Mouse (Mus musculus) liver, embryonic 16.5 days (tissue): ENCODE measurements at regions not wholly inside any gene's neighbourhood (a gene's known extent, or its start where the extent isn't known, plus 50 kb on each side); places are given as distances from the start of the nearest gene placed in this dataset.

Experiments used
- ATAC-seq: fragments of 200-750 bp; cut with Nextera tagmentation; 2 replicates; pipeline ENCODE4 v1.8.0; 2017; ENCODE audit warnings: low read depth, mild to moderate bottlenecking, moderate number of reproducible peaks, moderate library complexity
- H3K27ac ChIP-seq: fragments of 300-500 bp; sonication (generic); 2 replicates; pipeline ENCODE4 v1.5.1; 2014; ENCODE audit warnings: mild to moderate bottlenecking, low read length
- H3K27me3 ChIP-seq: fragments of 300-500 bp; sonication (generic); 2 replicates; pipeline ENCODE4 v1.6.1; 2014; ENCODE audit warnings: low read depth, low read length, mixed read lengths; ENCODE audit not compliant: control insufficient read depth, insufficient read depth
- H3K36me3 ChIP-seq: fragments of 300-500 bp; sonication (generic); 2 replicates; pipeline ENCODE4 v1.6.1; 2014; ENCODE audit warnings: mild to moderate bottlenecking; ENCODE audit not compliant: control insufficient read depth, insufficient read depth
- H3K4me1 ChIP-seq: fragments of 300-500 bp; sonication (generic); 2 replicates; pipeline ENCODE4 v1.6.1; 2014; ENCODE audit warnings: low read depth, low read length, mixed read lengths; ENCODE audit not compliant: control insufficient read depth
- H3K4me2 ChIP-seq: fragments of 300-500 bp; sonication (generic); 2 replicates; pipeline ENCODE4 v1.6.1; 2014; ENCODE audit warnings: low read depth, low read length, mixed read lengths
- H3K4me3 ChIP-seq: fragments of 300-500 bp; sonication (generic); 2 replicates; pipeline ENCODE4 v1.5.1; 2014; ENCODE audit warnings: low read depth, mild to moderate bottlenecking, low read length
- H3K9ac ChIP-seq: fragments of 300-500 bp; sonication (generic); 2 replicates; pipeline ENCODE4 v1.6.1; 2014; ENCODE audit warnings: low read depth, low read length
- H3K9me3 ChIP-seq: fragments of 300-500 bp; sonication (generic); replicated peaks from 2 replicates; pipeline ENCODE4 v1.6.1; 2016; ENCODE audit warnings: low read length; ENCODE audit not compliant: control insufficient read depth
- WGBS: fragments of 180-500 bp; shearing (Covaris S2); extraction: QIAGEN DNeasy Blood & Tissue Kit; methylation state at CpG from one replicate; pipeline ENCODE4 v1.1.7; 2014; ENCODE audit not compliant: insufficient replicate concordance; 5-methylcytosine and 5-hydroxymethylcytosine counted together

GRCm38 (mm10) chr6:67186537-67187274 lies 51.3 kb upstream of the Serbp1 start:
- Histone ChIP-seq H3K9me3 (no peaks in the 10 kb centered on the region), H3K9ac (peak overlapping the region; percentile 69), H3K27me3 (no peaks in the 10 kb centered on the region), H3K4me2 (peak overlapping the region; percentile 57), H3K36me3 (no peaks in the 10 kb centered on the region), H3K4me1 (peaks cover 25% of the 10 kb centered on the region), H3K27ac (peak overlapping the region; percentile 87), H3K4me3 (peak overlapping the region; percentile 62)
- WGBS: 40% methylated on average over 7 of the region's 7 CpGs
- ATAC-seq: peak; percentile 91

GRCm38 (mm10) chr6:67184662-67185061 lies 53.3 kb upstream of the Serbp1 start:
- H3K27ac ChIP-seq: no peak overlapping the region
- WGBS: 27% methylated on average over 2 of the region's 2 CpGs
- peak overlapping the region; percentile 62 for H3K4me3 ChIP-seq
- H3K9me3 ChIP-seq: no peaks in the 10 kb centered on the region
- H3K27me3 ChIP-seq: no peaks in the 10 kb centered on the region
- peak overlapping the region; percentile 57 for H3K4me2 ChIP-seq
- no peaks in the 10 kb centered on the region for H3K36me3 ChIP-seq
- peak overlapping the region; percentile 69 for H3K9ac ChIP-seq
- ATAC-seq: no peak
- peaks cover 25% of the 10 kb centered on the region for H3K4me1 ChIP-seq

GRCm38 (mm10) chr6:67183481-67184215 lies 54.3 kb upstream of the Serbp1 start:
- H3K4me1 ChIP-seq: peaks cover 25% of the 10 kb centered on the region
- no peak for ATAC-seq
- peak overlapping the region; percentile 19 for H3K4me2 ChIP-seq
- H3K4me3 ChIP-seq: peak overlapping the region; percentile 25
- H3K36me3 ChIP-seq: no peaks in the 10 kb centered on the region
- no peaks in the 10 kb centered on the region for H3K9me3 ChIP-seq
- WGBS: 43% methylated on average over 15 of the region's 15 CpGs
- H3K9ac ChIP-seq: peak overlapping the region; percentile 30
- H3K27ac ChIP-seq: peak overlapping the region; percentile 32; the same call in 1 of the 2 replicates
- H3K27me3 ChIP-seq: no peaks in the 10 kb centered on the region

- 69% methylated on average over 2 of the region's 2 CpGs for WGBS
- Histone ChIP-seq H3K4me1 (peaks cover 27% of the 10 kb centered on the region), H3K4me3 (no peak overlapping the region), H3K4me2 (no peak overlapping the region), H3K27ac (no peak overlapping the region), H3K36me3 (no peaks in the 10 kb centered on the region), H3K27me3 (no peaks in the 10 kb centered on the region), H3K9ac (no peak overlapping the region), H3K9me3 (no peaks in the 10 kb centered on the region)
- ATAC-seq: no peak
These were observed 55.5 kb upstream of the Serbp1 start for GRCm38 (mm10) chr6:67182453-67182852.

- H3K4me1 ChIP-seq: peaks cover 19% of the 10 kb centered on the region
- H3K9me3 ChIP-seq: no peaks in the 10 kb centered on the region
- no peak for ATAC-seq
- peak overlapping the region; percentile 3; the same call in 1 of the 2 replicates for H3K27ac ChIP-seq
- no peaks in the 10 kb centered on the region for H3K36me3 ChIP-seq
- H3K9ac ChIP-seq: no peak overlapping the region
- H3K4me2 ChIP-seq: no peak overlapping the region
- H3K27me3 ChIP-seq: no peaks in the 10 kb centered on the region
- no peak overlapping the region for H3K4me3 ChIP-seq
- 58% methylated on average over 4 of the region's 4 CpGs for WGBS
These were observed 56.5 kb upstream of the Serbp1 start for GRCm38 (mm10) chr6:67181459-67181858.

GRCm38 (mm10) chr6:67179416-67179815 lies 58.6 kb upstream of the Serbp1 start:
- Histone ChIP-seq H3K27me3 (no peaks in the 10 kb centered on the region), H3K4me3 (no peak overlapping the region), H3K9ac (no peak overlapping the region), H3K4me2 (no peak overlapping the region), H3K36me3 (no peaks in the 10 kb centered on the region), H3K4me1 (peaks cover 13% of the 10 kb centered on the region), H3K27ac (no peak overlapping the region), H3K9me3 (no peaks in the 10 kb centered on the region)
- ATAC-seq: no peak
- 74% methylated on average over 7 of the region's 7 CpGs for WGBS

- Histone ChIP-seq H3K9ac (no peak overlapping the region), H3K4me3 (no peak overlapping the region), H3K4me2 (no peak overlapping the region), H3K9me3 (no peaks in the 10 kb centered on the region), H3K4me1 (peaks cover 11% of the 10 kb centered on the region), H3K27me3 (no peaks in the 10 kb centered on the region), H3K27ac (peak overlapping the region; percentile 29; the same call in 1 of the 2 replicates), H3K36me3 (no peaks in the 10 kb centered on the region)
- no peak for ATAC-seq
- 54% methylated on average over 4 of the region's 4 CpGs for WGBS
These were observed 59.4 kb upstream of the Serbp1 start for GRCm38 (mm10) chr6:67178531-67178930.

GRCm38 (mm10) chr6:67178101-67178500 lies 59.9 kb upstream of the Serbp1 start:
- Histone ChIP-seq H3K36me3 (no peaks in the 10 kb centered on the region), H3K27ac (peak overlapping the region; percentile 29; the same call in 1 of the 2 replicates), H3K27me3 (no peaks in the 10 kb centered on the region), H3K4me1 (peaks cover 7% of the 10 kb centered on the region), H3K4me3 (no peak overlapping the region), H3K9ac (no peak overlapping the region), H3K4me2 (no peak overlapping the region), H3K9me3 (no peaks in the 10 kb centered on the region)
- peak; percentile 51; the same call in 1 of the 2 replicates for ATAC-seq
- WGBS: 12% methylated on average over 1 of the region's 1 CpGs

- Histone ChIP-seq H3K4me1 (peaks cover 28% of the 10 kb centered on the region), H3K36me3 (no peaks in the 10 kb centered on the region), H3K9ac (peak overlapping the region; percentile 36), H3K4me2 (peak overlapping the region; percentile 52), H3K27ac (peak overlapping the region; percentile 48), H3K27me3 (no peaks in the 10 kb centered on the region), H3K4me3 (peak overlapping the region; percentile 33), H3K9me3 (no peaks in the 10 kb centered on the region)
- ATAC-seq: no peak
- 74% methylated on average over 5 of the region's 5 CpGs for WGBS
These were observed 67.4 kb upstream of the Serbp1 start for GRCm38 (mm10) chr6:67170674-67170946.
